Comparison of ENCODE assay signal across 8 mouse cellular contexts in genomic region chr4:117139217-117139612, GRCm38 (mm10). TPM values are rescaled to one million over a fixed set of nuclear protein-coding genes. Genes with fewer than 3 reads are reported as not detected.
A peak's percentile ranks its signal among the peaks of the same experiment; 100 is the strongest.
DNase-seq lines count a peak whose midpoint lies in the region; ATAC-seq and TF ChIP-seq lines count a peak whose summit lies in the region.

No protein-coding gene starts in this region.

- H3K4me2 ChIP-seq in embryonic facial prominence, embryonic 11.5 days (ENCODE audit: low read depth, low read length): no peak overlapping the region

- peaks cover 0 to 4% of the 10 kb centered on the region in 2 experiments; a peak in 2 of 4 replicates for H3K36me3 ChIP-seq in MEL (ENCODE audit: control insufficient read depth in 1 of 2, insufficient read depth in 2 of 2, low read length in 2 of 2)
- no peaks in the 10 kb centered on the region for H3K36me3 ChIP-seq in embryonic facial prominence, embryonic 11.5 days (replicated peaks; ENCODE audit: control insufficient read depth, insufficient read depth, low read depth, low read length)

- 7% methylated on average over 2 of the region's 2 CpGs for WGBS in embryonic facial prominence, embryonic 11.5 days
- 0% methylated on average over 2 of the region's 2 CpGs for WGBS in lung, adult 2 months

- no peak for TF ChIP-seq EP300 in MEL (IDR thresholded peaks at IDR 0.05; ENCODE audit: low read depth in 1 of 2, low read length in 2 of 2)

- peak in 1 of 2 experiments; percentile 51; a peak in 1 of 4 replicates for TF ChIP-seq POLR2A in MEL (IDR thresholded peaks at IDR 0.05; ENCODE audit: control insufficient read depth in 1 of 2, insufficient read depth in 1 of 2, low read depth in 1 of 2, low read length in 2 of 2, poor library complexity in 1 of 2)
- no peak for TF ChIP-seq POLR2A in lung, adult 2 months (IDR thresholded peaks at IDR 0.05; ENCODE audit: borderline replicate concordance, extremely low read depth, low read depth, low read length)

- TF ChIP-seq CTCF in layer of hippocampus, adult 2 months (conservative IDR thresholded peaks at IDR 0.05): peak; percentile 91
- peak; percentile 66 to 89 (median 73) for TF ChIP-seq CTCF in MEL (IDR thresholded peaks at IDR 0.05 in 2 of 3, conservative IDR thresholded peaks at IDR 0.05 in 1 of 3; ENCODE audit: control insufficient read depth in 1 of 3, insufficient read depth in 1 of 3, low read depth in 2 of 3, low read length in 3 of 3, poor library complexity in 1 of 3, severe bottlenecking in 1 of 3)
- peak; percentile 75 for TF ChIP-seq CTCF in lung, adult 2 months (IDR thresholded peaks at IDR 0.05; ENCODE audit: insufficient read depth, low read length)

- H3K9me3 ChIP-seq in MEL (replicated peaks; ENCODE audit: insufficient read depth, low read length): no peaks in the 10 kb centered on the region
- no peaks in the 10 kb centered on the region for H3K9me3 ChIP-seq in embryonic facial prominence, embryonic 11.5 days (replicated peaks; ENCODE audit: control insufficient read depth, low read length)

- H3K79me2 ChIP-seq in MEL (ENCODE audit: control insufficient read depth, insufficient read depth, low read length, poor library complexity): no peaks in the 10 kb centered on the region; the same call in 1 of the 2 replicates

- H3K27me3 ChIP-seq in MEL (ENCODE audit: control insufficient read depth in 1 of 2, insufficient read depth in 2 of 2, low read length in 2 of 2): no peaks in the 10 kb centered on the region
- H3K27me3 ChIP-seq in embryonic facial prominence, embryonic 11.5 days (ENCODE audit: control insufficient read depth, insufficient read depth, low read length): no peaks in the 10 kb centered on the region

- no peak for DNase-seq in layer of hippocampus, adult 2 months (ENCODE audit: low spot score in 2 of 2)
- no peak for DNase-seq in layer of hippocampus, adult 8-10 months (ENCODE audit: low spot score in 2 of 2)
- peak; percentile 88 for DNase-seq in MEL (ENCODE audit: low read depth, low spot score)
- DNase-seq in embryonic facial prominence, embryonic 11.5 days (ENCODE audit: low spot score): peak; percentile 67
- DNase-seq in lung, adult 2 months: no peak
- peak; percentile 34 to 44 for DNase-seq in thymus, postnatal 36 days
- DNase-seq in left cerebral cortex, adult 9 months (ENCODE audit: low spot score in 2 of 2): no peak
- DNase-seq in layer of hippocampus, adult 18-20 months (ENCODE audit: low spot score in 2 of 2): no peak

- H3K4me1 ChIP-seq in MEL (ENCODE audit: control insufficient read depth in 1 of 2, insufficient read depth in 2 of 2, low read length in 2 of 2): peaks cover 5 to 21% of the 10 kb centered on the region in 2 experiments
- H3K4me1 ChIP-seq in embryonic facial prominence, embryonic 11.5 days (ENCODE audit: control insufficient read depth, insufficient read depth, low read length): no peaks in the 10 kb centered on the region
- no peaks in the 10 kb centered on the region; the same call in 1 of the 2 replicates for H3K4me1 ChIP-seq in lung, adult 2 months (ENCODE audit: control insufficient read depth, insufficient read depth, low read length)

- H3K27ac ChIP-seq in layer of hippocampus, adult 2 months: no peak overlapping the region
- H3K27ac ChIP-seq in MEL (ENCODE audit: control insufficient read depth, low read depth, low read length): peak overlapping the region; percentile 55
- no peak overlapping the region for H3K27ac ChIP-seq in embryonic facial prominence, embryonic 11.5 days (replicated peaks; ENCODE audit: low read depth, low read length)

- ATAC-seq in embryonic facial prominence, embryonic 11.5 days (replicated peaks; ENCODE audit: insufficient number of reproducible peaks, low FRiP score, low TSS enrichment, low read depth): no peak

- peak overlapping the region; percentile 70 for H3K9ac ChIP-seq in MEL (ENCODE audit: control insufficient read depth, low read depth, low read length, poor library complexity, severe bottlenecking)
- no peak overlapping the region for H3K9ac ChIP-seq in embryonic facial prominence, embryonic 11.5 days (replicated peaks; ENCODE audit: low read length)

- TF ChIP-seq RAD21 in MEL (IDR thresholded peaks at IDR 0.05; ENCODE audit: low read depth, low read length): peak; percentile 79

- no peak overlapping the region for H3K4me3 ChIP-seq in layer of hippocampus, adult 2 months
- peak overlapping the region; percentile 3 to 8; a peak in 2 of 4 replicates for H3K4me3 ChIP-seq in MEL (ENCODE audit: control insufficient read depth in 1 of 2, insufficient read depth in 1 of 2, low read depth in 2 of 2, low read length in 2 of 2)
- no peak overlapping the region for H3K4me3 ChIP-seq in embryonic facial prominence, embryonic 11.5 days (ENCODE audit: low read depth, low read length)
- no peak overlapping the region for H3K4me3 ChIP-seq in lung, adult 2 months (replicated peaks; ENCODE audit: extremely low read depth, low read depth, low read length)

TF ChIP-seq in MEL, 35 proteins besides CTCF, POLR2A, EP300 and RAD21 (continues in another document):
- peak; percentile 96 for TF ChIP-seq SIN3A (IDR thresholded peaks at IDR 0.05; ENCODE audit: low read length)
- no peak for TF ChIP-seq BHLHE40 (IDR thresholded peaks at IDR 0.05; ENCODE audit: borderline replicate concordance, low read depth, low read length)
- peak; percentile 72 for TF ChIP-seq TBP (IDR thresholded peaks at IDR 0.05; ENCODE audit: low read depth, low read length)
- TF ChIP-seq ELF1 (IDR thresholded peaks at IDR 0.05; ENCODE audit: low read depth, low read length): no peak
- peak; percentile 100 for TF ChIP-seq MYC (IDR thresholded peaks at IDR 0.05; ENCODE audit: low read depth, low read length)
- no peak for TF ChIP-seq MYB (IDR thresholded peaks at IDR 0.05; ENCODE audit: low read depth, low read length)
- no peak for TF ChIP-seq HCFC1 (IDR thresholded peaks at IDR 0.05; ENCODE audit: low read depth, low read length)
- TF ChIP-seq NELFE (IDR thresholded peaks at IDR 0.05; ENCODE audit: low read depth, low read length): peak; percentile 32; the same call in 1 of the 2 replicates
- peak; percentile 99 for TF ChIP-seq MXI1 (IDR thresholded peaks at IDR 0.05; ENCODE audit: low read depth, low read length)
- peak; percentile 93 for TF ChIP-seq USF1 (IDR thresholded peaks at IDR 0.05; ENCODE audit: low read depth, low read length)
- TF ChIP-seq NRF1 (IDR thresholded peaks at IDR 0.05; ENCODE audit: insufficient read depth, low read depth, low read length, poor library complexity, severe bottlenecking): no peak
- TF ChIP-seq ZC3H11A (IDR thresholded peaks at IDR 0.05; ENCODE audit: low read depth, low read length): peak; percentile 67
- TF ChIP-seq ZMIZ1 (IDR thresholded peaks at IDR 0.05; ENCODE audit: low read depth, low read length): no peak

RNA-seq across cellular contexts. Expression of gene Plk3, which starts 5.5 kb away (rescaled TPM):
- total RNA-seq in layer of hippocampus, adult 2 months (2021): 1 to 10 TPM; 6.9 to 7.2 TPM
- total RNA-seq in layer of hippocampus, adult 8-10 months (2022): 1 to 10 TPM; 9.0 to 10.0 (median 9.6) TPM
- total RNA-seq in MEL (2012; rRNA removed): 4.1 and 5.3 TPM in 2 replicates
- 10 to 100 TPM in 1 of 2 experiments, not detected in 1; 13.8 TPM for polyA plus RNA-seq in MEL (2012; ENCODE audit: insufficient read depth in 1 of 2, insufficient read length in 2 of 2, low read depth in 1 of 2, low replicate concordance in 2 of 2, missing spikeins in 1 of 2)
- 4.9 and 7.2 TPM in 2 replicates for polyA plus RNA-seq in embryonic facial prominence, embryonic 11.5 days (2014; fragmentation: Nextera tagmentation; extraction: Ambion mirVana)
- polyA plus RNA-seq in lung, adult 2 months (2012; rRNA removed): 19.4 and 20.4 TPM in 2 replicates
- total RNA-seq in layer of hippocampus, adult 18-20 months (2021): 1 to 10 TPM; 8.7 to 9.2 TPM

RNA-seq across cellular contexts. Expression of gene Tctex1d4, which starts 12.6 kb away (rescaled TPM):
- under 1 TPM in 1 of 2 experiments, not detected in 1; 0.38 TPM for total RNA-seq in layer of hippocampus, adult 2 months (2021)
- under 1 TPM; 0.74 to 0.81 (median 0.78) TPM for total RNA-seq in layer of hippocampus, adult 8-10 months (2022)
- total RNA-seq in MEL (2012; rRNA removed): 0.31 and 0.62 TPM in 2 replicates
- polyA plus RNA-seq in MEL (2012; ENCODE audit: insufficient read depth in 1 of 2, insufficient read length in 2 of 2, low read depth in 1 of 2, low replicate concordance in 2 of 2, missing spikeins in 1 of 2): 1 to 10 TPM in 1 of 2 experiments, not detected in 1; 1.3 TPM
- polyA plus RNA-seq in embryonic facial prominence, embryonic 11.5 days (2014; fragmentation: Nextera tagmentation; extraction: Ambion mirVana): not detected in 2 replicates
- 58.9 and 61.4 TPM in 2 replicates for polyA plus RNA-seq in lung, adult 2 months (2012; rRNA removed)
- total RNA-seq in layer of hippocampus, adult 18-20 months (2021): 1 to 10 TPM in 1 of 2 experiments, under 1 TPM in 1; 0.46 to 1.1 TPM

RNA-seq across cellular contexts. Expression of gene Btbd19, which starts 13.7 kb away (rescaled TPM):
- 10 to 100 TPM; 13.3 to 14.8 TPM for total RNA-seq in layer of hippocampus, adult 2 months (2021)
- total RNA-seq in layer of hippocampus, adult 8-10 months (2022): 10 to 100 TPM; 12.9 to 18.3 (median 16.2) TPM
- total RNA-seq in MEL (2012; rRNA removed): 12.1 and 13.6 TPM in 2 replicates
- 10 to 100 TPM in 1 of 2 experiments, not detected in 1; 22.6 TPM for polyA plus RNA-seq in MEL (2012; ENCODE audit: insufficient read depth in 1 of 2, insufficient read length in 2 of 2, low read depth in 1 of 2, low replicate concordance in 2 of 2, missing spikeins in 1 of 2)
- polyA plus RNA-seq in embryonic facial prominence, embryonic 11.5 days (2014; fragmentation: Nextera tagmentation; extraction: Ambion mirVana): 1.8 and 2.8 TPM in 2 replicates
- polyA plus RNA-seq in lung, adult 2 months (2012; rRNA removed): 12.1 and 13.7 TPM in 2 replicates
- 10 to 100 TPM; 13.9 to 16.9 TPM for total RNA-seq in layer of hippocampus, adult 18-20 months (2021)

RNA-seq across cellular contexts. Expression of gene Rps8, which starts 16.8 kb away (rescaled TPM):
- total RNA-seq in layer of hippocampus, adult 2 months (2021): 100 to 1,000 TPM; 509 to 527 TPM
- 100 to 1,000 TPM; 448 to 635 (median 527) TPM for total RNA-seq in layer of hippocampus, adult 8-10 months (2022)
- total RNA-seq in MEL (2012; rRNA removed): 4,560 and 5,186 TPM in 2 replicates
- 1,000 to 10,000 TPM; 1,132 to 1,156 TPM for polyA plus RNA-seq in MEL (2012; ENCODE audit: insufficient read depth in 1 of 2, insufficient read length in 2 of 2, low read depth in 1 of 2, low replicate concordance in 2 of 2, missing spikeins in 1 of 2)
- polyA plus RNA-seq in embryonic facial prominence, embryonic 11.5 days (2014; fragmentation: Nextera tagmentation; extraction: Ambion mirVana): 963 and 976 TPM in 2 replicates
- polyA plus RNA-seq in lung, adult 2 months (2012; rRNA removed): 456 and 494 TPM in 2 replicates
- total RNA-seq in layer of hippocampus, adult 18-20 months (2021): 100 to 1,000 TPM; 576 to 601 TPM

RNA-seq across cellular contexts. Expression of gene Kif2c, which starts 43.2 kb away (rescaled TPM):
- total RNA-seq in layer of hippocampus, adult 2 months (2021): under 1 TPM; 0.26 to 0.47 TPM
- under 1 TPM; 0.20 to 0.69 (median 0.37) TPM for total RNA-seq in layer of hippocampus, adult 8-10 months (2022)
- 32.6 and 36.7 TPM in 2 replicates for total RNA-seq in MEL (2012; rRNA removed)
- 10 to 100 TPM in 1 of 2 experiments, not detected in 1; 45.1 TPM for polyA plus RNA-seq in MEL (2012; ENCODE audit: insufficient read depth in 1 of 2, insufficient read length in 2 of 2, low read depth in 1 of 2, low replicate concordance in 2 of 2, missing spikeins in 1 of 2)
- 111 and 137 TPM in 2 replicates for polyA plus RNA-seq in embryonic facial prominence, embryonic 11.5 days (2014; fragmentation: Nextera tagmentation; extraction: Ambion mirVana)
- polyA plus RNA-seq in lung, adult 2 months (2012; rRNA removed): 0.34 and 0.86 TPM in 2 replicates
- under 1 TPM in 1 of 2 experiments, not detected in 1; 0.35 TPM for total RNA-seq in layer of hippocampus, adult 18-20 months (2021)

Comparison
In these comparisons a context has a peak if more than half of its experiments do, and no peak if none do; other contexts are left out.
1. DNase-seq: peak in MEL (single experiment), embryonic facial prominence, embryonic 11.5 days (single experiment) and thymus, postnatal 36 days (2 of 2); none in layer of hippocampus, adult 2 months (0 of 2), layer of hippocampus, adult 8-10 months (0 of 2), lung, adult 2 months (single experiment), left cerebral cortex, adult 9 months (0 of 2) and layer of hippocampus, adult 18-20 months (0 of 2).
2. H3K4me3 ChIP-seq: peak in MEL (2 of 2); none in layer of hippocampus, adult 2 months (single experiment), embryonic facial prominence, embryonic 11.5 days (single experiment) and lung, adult 2 months (single experiment).
3. Peak in every context shown above with its lines, with median percentiles within 50 percentile points of each other: CTCF ChIP-seq.